10 mouse cellular contexts compared by ENCODE assay signal in genomic region chr7:114718300-114718699, GRCm38 (mm10). TPM values are rescaled to one million over a fixed set of nuclear protein-coding genes. Genes with fewer than 3 reads are reported as not detected.
DNase-seq lines count a peak whose midpoint lies in the region; ATAC-seq and TF ChIP-seq lines count a peak whose summit lies in the region.
"Had no signal": no experiment of that assay in that cellular context is flagged by ENCODE, and none has a peak within 500 bp of the region (broad histone marks: within the 10 kb centered on the region; RNA-seq: fewer than 3 reads in every experiment).

Gene Calcb (plus strand): TSS chr7:114718643.

- DNase-seq in heart, adult 18-20 months = no peak
- DNase-seq in hindbrain, embryonic 11.5 days (ENCODE audit: low spot score) = no peak
- no peak for DNase-seq in adrenal gland, adult (ENCODE audit: inconsistent age in 2 of 2, low spot score in 1 of 2)
- no peak for DNase-seq in Muller cell, postnatal 12 days (ENCODE audit: inconsistent ontology term)
- DNase-seq: adrenal gland, adult 8-10 months had no signal

- H3K36me3 ChIP-seq in heart, embryonic 13.5 days = no peaks in the 10 kb centered on the region
- no peaks in the 10 kb centered on the region for H3K36me3 ChIP-seq in hindbrain, embryonic 11.5 days (ENCODE audit: control insufficient read depth, insufficient read depth, low read length)
- H3K36me3 ChIP-seq in midbrain, embryonic 12.5 days = no peaks in the 10 kb centered on the region

- no peak within 1 kb of the TSS for H3K27ac ChIP-seq in heart, embryonic 13.5 days (replicated peaks)
- H3K27ac ChIP-seq in bone marrow macrophage, adult 2 months (ENCODE audit: insufficient read depth, low read depth, low read length) = no peak within 1 kb of the TSS
- no peak within 1 kb of the TSS for H3K27ac ChIP-seq in hindbrain, embryonic 11.5 days (ENCODE audit: low read depth, low read length)
- no peak within 1 kb of the TSS for H3K27ac ChIP-seq in midbrain, embryonic 12.5 days (replicated peaks)

- no peak for ATAC-seq in heart, embryonic 13.5 days (ENCODE audit: extremely low read depth, insufficient number of reproducible peaks, low FRiP score, low TSS enrichment)
- ATAC-seq in hindbrain, embryonic 11.5 days (ENCODE audit: low FRiP score) = no peak
- no peak for ATAC-seq in midbrain, embryonic 12.5 days (ENCODE audit: low FRiP score, low read depth)
- no peak for ATAC-seq in inflammation-experienced regulatory T-cells, adult 6 months

- TF ChIP-seq CTCF in bone marrow macrophage, adult 2 months (IDR thresholded peaks at IDR 0.05; ENCODE audit: low read depth, low read length) = no peak

- H3K9me3 ChIP-seq in heart, embryonic 13.5 days = no peaks in the 10 kb centered on the region
- H3K9me3 ChIP-seq in hindbrain, embryonic 11.5 days (ENCODE audit: control insufficient read depth, low read length) = no peaks in the 10 kb centered on the region
- no peaks in the 10 kb centered on the region for H3K9me3 ChIP-seq in midbrain, embryonic 12.5 days

- peak within 1 kb of the TSS; percentile 67 for H3K4me2 ChIP-seq in heart, embryonic 13.5 days
- peak within 1 kb of the TSS; percentile 25 for H3K4me2 ChIP-seq in hindbrain, embryonic 11.5 days (replicated peaks; ENCODE audit: low read depth, low read length)
- peak within 1 kb of the TSS; percentile 41 for H3K4me2 ChIP-seq in midbrain, embryonic 12.5 days (replicated peaks)

- H3K4me3 ChIP-seq in heart, embryonic 13.5 days = peak within 1 kb of the TSS; percentile 37
- H3K4me3 ChIP-seq in bone marrow macrophage, adult 2 months (ENCODE audit: insufficient read depth, low read length) = peak within 1 kb of the TSS; percentile 48
- H3K4me3 ChIP-seq in hindbrain, embryonic 11.5 days (ENCODE audit: low read depth, low read length) = no peak within 1 kb of the TSS
- H3K4me3 ChIP-seq in midbrain, embryonic 12.5 days = peak within 1 kb of the TSS; percentile 12

- no peak for TF ChIP-seq POLR2A in bone marrow macrophage, adult 2 months (IDR thresholded peaks at IDR 0.05; ENCODE audit: borderline replicate concordance, low read depth, low read length)

- H3K4me1 ChIP-seq in heart, embryonic 13.5 days = peaks cover 15% of the 10 kb centered on the region
- H3K4me1 ChIP-seq in bone marrow macrophage, adult 2 months (ENCODE audit: control insufficient read depth, insufficient read depth, low read length) = no peaks in the 10 kb centered on the region
- H3K4me1 ChIP-seq in hindbrain, embryonic 11.5 days (replicated peaks; ENCODE audit: control insufficient read depth, insufficient read depth, low read length) = no peaks in the 10 kb centered on the region
- H3K4me1 ChIP-seq in midbrain, embryonic 12.5 days = peaks cover 20% of the 10 kb centered on the region; the same call in 1 of the 2 replicates

- H3K27me3 ChIP-seq in heart, embryonic 13.5 days (replicated peaks) = peaks cover 64% of the 10 kb centered on the region
- H3K27me3 ChIP-seq in hindbrain, embryonic 11.5 days (ENCODE audit: control insufficient read depth, insufficient read depth, low read length) = peaks cover 27% of the 10 kb centered on the region
- H3K27me3 ChIP-seq in midbrain, embryonic 12.5 days = peaks cover 44% of the 10 kb centered on the region

- WGBS in heart, embryonic 13.5 days = 5% methylated on average over 11 of the region's 11 CpGs
- WGBS in hindbrain, embryonic 11.5 days = 1% methylated on average over 11 of the region's 11 CpGs
- WGBS in midbrain, embryonic 12.5 days = 6% methylated on average over 11 of the region's 11 CpGs

- H3K9ac ChIP-seq in heart, embryonic 13.5 days = peak within 1 kb of the TSS; percentile 52
- no peak within 1 kb of the TSS for H3K9ac ChIP-seq in hindbrain, embryonic 11.5 days (ENCODE audit: low read depth, low read length)
- no peak within 1 kb of the TSS for H3K9ac ChIP-seq in midbrain, embryonic 12.5 days (replicated peaks)

RNA-seq across cellular contexts. Expression of gene Calcb, which starts in this region (rescaled TPM):
- polyA plus RNA-seq in heart, embryonic 13.5 days (2015; fragmentation: Nextera tagmentation; extraction: Ambion mirVana) = 0.15 TPM in 1 of 2 replicates, not detected in the other
- 1 to 10 TPM in 1 of 2 experiments, not detected in 1; 1.1 TPM for total RNA-seq in heart, adult 18-20 months (2021)
- not detected in 2 replicates for polyA plus RNA-seq in bone marrow macrophage, adult 2 months (2012; ENCODE audit: insufficient read depth, insufficient read length, missing spikeins)
- not detected in 2 replicates for polyA plus RNA-seq in hindbrain, embryonic 11.5 days (2014; fragmentation: Nextera tagmentation; extraction: Ambion mirVana)
- polyA plus RNA-seq in midbrain, embryonic 12.5 days (2016; fragmentation: Nextera tagmentation; extraction: Ambion mirVana) = 0.75 TPM in 1 of 2 replicates, not detected in the other
- polyA plus RNA-seq in inflammation-experienced regulatory T-cells, adult 6 months (2017; shearing (Covaris generic)) = not detected
- total RNA-seq: monocyte, adult 5-6 weeks had no signal
